Comparison of ENCODE assay signal across 9 mouse cellular contexts in genomic region chr7:64792031-64792430, GRCm38 (mm10).
DNase-seq lines count a peak whose midpoint lies in the region; ATAC-seq lines count a peak whose summit lies in the region.
"Had no signal": no experiment of that assay in that cellular context is flagged by ENCODE, and none has a peak within 500 bp of the region (broad histone marks: within the 10 kb centered on the region; RNA-seq: fewer than 3 reads in every experiment).

No protein-coding gene starts in this region.

- peak overlapping the region; percentile 7; the same call in 1 of the 2 replicates for H3K27ac ChIP-seq in intestine, embryonic 14.5 days (ENCODE audit: low read depth)
- no peak overlapping the region for H3K27ac ChIP-seq in intestine, embryonic 15.5 days
- H3K27ac ChIP-seq: embryonic facial prominence, embryonic 12.5 days had no signal

- H3K9ac ChIP-seq in intestine, embryonic 14.5 days (ENCODE audit: low read length): no peak overlapping the region
- H3K9ac ChIP-seq in intestine, embryonic 15.5 days: no peak overlapping the region
- H3K9ac ChIP-seq: embryonic facial prominence, embryonic 12.5 days had no signal

- peaks cover 13% of the 10 kb centered on the region for H3K4me1 ChIP-seq in intestine, embryonic 14.5 days (replicated peaks; ENCODE audit: control insufficient read depth, insufficient read depth, low read length)
- H3K4me1 ChIP-seq in intestine, embryonic 15.5 days (replicated peaks): peaks cover 8% of the 10 kb centered on the region; the same call in 1 of the 2 replicates
- H3K4me1 ChIP-seq: embryonic facial prominence, embryonic 12.5 days had no signal

- no peaks in the 10 kb centered on the region for H3K9me3 ChIP-seq in intestine, embryonic 14.5 days (ENCODE audit: control insufficient read depth, low read length)
- no peaks in the 10 kb centered on the region for H3K9me3 ChIP-seq in intestine, embryonic 15.5 days
- H3K9me3 ChIP-seq: embryonic facial prominence, embryonic 12.5 days had no signal

- DNase-seq in intestine, embryonic 14.5 days (ENCODE audit: low spot score): no peak
- peak; percentile 25 for DNase-seq in Muller cell, postnatal 12 days (ENCODE audit: inconsistent ontology term)
- peak; percentile 91 for DNase-seq in adrenal gland, postnatal 25 days
- DNase-seq in gastrocnemius, postnatal 25 days: peak; percentile 40
- no peak for DNase-seq in frontal cortex, adult 2 months (ENCODE audit: extremely low spot score in 1 of 2, low spot score in 1 of 2)
- no peak for DNase-seq in spleen, adult 18-20 months
- no peak for DNase-seq in right cerebral cortex, postnatal 14 days

- WGBS in intestine, embryonic 14.5 days: 48% methylated on average over 8 of the region's 8 CpGs
- WGBS in intestine, embryonic 15.5 days: 50% methylated on average over 8 of the region's 8 CpGs

- no peaks in the 10 kb centered on the region for H3K27me3 ChIP-seq in intestine, embryonic 14.5 days (replicated peaks; ENCODE audit: control insufficient read depth, insufficient read depth, low read length)
- H3K27me3 ChIP-seq in intestine, embryonic 15.5 days (replicated peaks): no peaks in the 10 kb centered on the region
- H3K27me3 ChIP-seq: embryonic facial prominence, embryonic 12.5 days had no signal

- ATAC-seq in intestine, embryonic 14.5 days (replicated peaks; ENCODE audit: low FRiP score, low TSS enrichment, low read depth): no peak
- no peak for ATAC-seq in intestine, embryonic 15.5 days

- H3K36me3 ChIP-seq in intestine, embryonic 14.5 days (ENCODE audit: control insufficient read depth, insufficient read depth, low read length): no peaks in the 10 kb centered on the region
- no peaks in the 10 kb centered on the region for H3K36me3 ChIP-seq in intestine, embryonic 15.5 days
- H3K36me3 ChIP-seq: embryonic facial prominence, embryonic 12.5 days had no signal

- no peak overlapping the region for H3K4me3 ChIP-seq in intestine, embryonic 14.5 days (ENCODE audit: low read depth, low read length)
- no peak overlapping the region for H3K4me3 ChIP-seq in intestine, embryonic 15.5 days (replicated peaks)
- H3K4me3 ChIP-seq: embryonic facial prominence, embryonic 12.5 days had no signal

- H3K4me2 ChIP-seq in intestine, embryonic 14.5 days (ENCODE audit: low read length): no peak overlapping the region
- H3K4me2 ChIP-seq in intestine, embryonic 15.5 days (replicated peaks): no peak overlapping the region
- H3K4me2 ChIP-seq: embryonic facial prominence, embryonic 12.5 days had no signal

Comparison
In these comparisons a context has a peak if more than half of its experiments do, and no peak if none do; other contexts are left out.
1. DNase-seq: peak in Muller cell, postnatal 12 days (single experiment), adrenal gland, postnatal 25 days (single experiment) and gastrocnemius, postnatal 25 days (single experiment); none in intestine, embryonic 14.5 days (single experiment), frontal cortex, adult 2 months (0 of 2), spleen, adult 18-20 months (0 of 2) and right cerebral cortex, postnatal 14 days (single experiment).